Mouse (Mus musculus) midbrain, embryonic 12.5 days (tissue): ENCODE results near the gene Dppa4. TPM values are rescaled to one million over a fixed set of nuclear protein-coding genes. Genes with fewer than 3 reads are reported as not detected.

Experiments used
- ATAC-seq: fragments of 200-750 bp; cut with Nextera tagmentation; 2 replicates; pipeline ENCODE4 v1.8.0; 2017; ENCODE audit warnings: low read depth, moderate TSS enrichment, moderate library complexity; ENCODE audit not compliant: low FRiP score
- H3K27ac ChIP-seq: fragments of 300-500 bp; sonication (generic); replicated peaks from 2 replicates; pipeline ENCODE4 v1.5.1; 2016; ENCODE audit warnings: mild to moderate bottlenecking
- H3K27me3 ChIP-seq: fragments of 300-500 bp; sonication (generic); 2 replicates; pipeline ENCODE4 v1.6.1; 2016; ENCODE audit warnings: mild to moderate bottlenecking
- H3K36me3 ChIP-seq: fragments of 300-500 bp; sonication (generic); 2 replicates; pipeline ENCODE4 v1.6.1; 2016
- H3K4me1 ChIP-seq: fragments of 300-500 bp; sonication (generic); 2 replicates; pipeline ENCODE4 v1.6.1; 2016
- H3K4me2 ChIP-seq: fragments of 300-500 bp; sonication (generic); replicated peaks from 2 replicates; pipeline ENCODE4 v1.6.1; 2016; ENCODE audit warnings: mild to moderate bottlenecking, moderate library complexity
- H3K4me3 ChIP-seq: fragments of 300-500 bp; sonication (generic); 2 replicates; pipeline ENCODE4 v1.5.1; 2016; ENCODE audit warnings: mild to moderate bottlenecking
- H3K9ac ChIP-seq: fragments of 300-500 bp; sonication (generic); replicated peaks from 2 replicates; pipeline ENCODE4 v1.6.1; 2016; ENCODE audit warnings: mild to moderate bottlenecking, moderate library complexity
- H3K9me3 ChIP-seq: fragments of 300-500 bp; sonication (generic); 2 replicates; pipeline ENCODE4 v1.6.1; 2016; ENCODE audit warnings: mild to moderate bottlenecking
- WGBS: fragments of 180-500 bp; shearing (Covaris S2); methylation state at CpG from one replicate; pipeline ENCODE4 v1.1.7; 2016; 5-methylcytosine and 5-hydroxymethylcytosine counted together
- polyA plus RNA-seq: library from polyadenylated mRNA; unstranded; fragments of >200 nt; fragmentation: Nextera tagmentation; extraction: Ambion mirVana; gene quantifications from 2 replicates; pipeline ENCODE4 v1.2.1, GENCODE M21; 2016

Dppa4 gene
- polyA plus RNA-seq = not detected in 2 replicates

DNA sequence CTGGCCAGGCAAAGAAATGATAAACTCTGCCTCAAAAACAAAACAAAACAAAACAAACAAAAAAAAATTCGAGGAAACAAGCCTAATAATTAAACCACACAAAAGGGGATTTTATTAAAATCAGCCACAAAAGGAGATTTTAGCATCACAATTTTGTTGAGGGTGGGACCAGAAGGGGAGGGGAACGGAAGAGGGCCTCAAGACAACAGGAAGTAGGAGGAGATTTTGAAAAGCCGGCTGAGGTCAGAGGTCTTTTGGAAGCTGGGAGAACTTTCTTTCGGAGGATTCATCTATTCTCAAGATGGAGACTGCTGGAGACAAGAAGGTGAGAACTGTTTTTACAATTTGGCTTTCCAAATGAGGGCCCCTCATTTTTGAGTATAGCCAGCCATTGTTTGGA is at the start of gene Dppa4:
Gene Dppa4 (plus strand): TSS at position 217 of the 400 bp plus-strand sequence.
- ATAC-seq = no peak
- Histone ChIP-seq H3K9ac (no peak within 1 kb of the TSS), H3K4me2 (no peak within 1 kb of the TSS), H3K4me3 (no peak within 1 kb of the TSS), H3K9me3 (no peaks in the 10 kb centered on the region), H3K27ac (no peak within 1 kb of the TSS), H3K27me3 (no peaks in the 10 kb centered on the region), H3K36me3 (no peaks in the 10 kb centered on the region), H3K4me1 (no peaks in the 10 kb centered on the region)
- WGBS = 82% methylated on average over 4 of the region's 4 CpGs

DNA sequence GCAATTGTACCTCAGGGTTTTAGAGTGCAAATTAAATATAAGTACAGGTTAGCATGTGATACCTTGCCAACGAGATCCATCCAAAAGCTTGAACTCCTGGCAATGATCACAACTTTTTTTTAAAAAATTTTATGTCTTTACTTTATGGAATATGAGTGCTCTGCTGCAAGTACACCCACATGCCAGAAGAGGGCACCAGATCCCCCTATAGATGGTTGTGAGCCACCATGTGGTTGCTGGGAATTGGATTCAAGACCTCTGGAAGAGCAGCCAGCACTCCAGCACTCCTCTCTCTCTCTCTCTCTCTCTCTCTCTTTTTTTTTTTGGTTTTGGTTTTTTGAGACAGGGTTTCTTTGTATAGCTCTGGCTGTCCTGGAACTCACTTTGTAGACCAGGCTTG is 48.5 kb upstream of the Dppa4 start:
- Histone ChIP-seq H3K36me3 (no peaks in the 10 kb centered on the region), H3K9ac (no peak overlapping the region), H3K27me3 (no peaks in the 10 kb centered on the region), H3K4me3 (no peak overlapping the region), H3K4me2 (no peak overlapping the region), H3K4me1 (no peaks in the 10 kb centered on the region), H3K27ac (no peak overlapping the region), H3K9me3 (no peaks in the 10 kb centered on the region)
- no peak for ATAC-seq
- whole genome bisulfite sequencing = 88% methylated on average over 1 of the region's 1 CpGs

DNA sequence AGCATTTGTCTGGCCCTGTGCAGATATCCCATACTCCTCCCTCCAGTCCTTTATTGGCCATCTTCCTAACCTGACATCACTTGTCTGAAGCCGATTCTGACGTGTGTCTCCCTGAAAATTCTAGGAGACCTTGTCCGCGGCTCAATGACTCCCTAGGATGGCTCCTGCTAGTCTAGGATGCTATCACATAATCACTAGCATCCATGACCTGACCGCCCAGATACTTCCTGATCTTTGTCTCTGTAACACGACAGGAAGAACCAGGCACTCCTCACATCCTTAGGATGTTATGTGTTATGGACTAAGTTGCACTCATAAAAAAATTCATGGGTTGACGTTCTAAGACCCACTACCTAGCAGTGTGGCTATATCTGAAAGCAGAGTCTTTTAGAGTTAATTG is 45.9 kb upstream of the Dppa4 start:
- ATAC-seq = no peak
- H3K36me3 ChIP-seq = no peaks in the 10 kb centered on the region
- no peak overlapping the region for H3K9ac ChIP-seq
- H3K27me3 ChIP-seq = no peaks in the 10 kb centered on the region
- H3K4me1 ChIP-seq = no peaks in the 10 kb centered on the region
- H3K4me3 ChIP-seq = no peak overlapping the region
- no peak overlapping the region for H3K27ac ChIP-seq
- H3K9me3 ChIP-seq = no peaks in the 10 kb centered on the region
- 91% methylated on average over 7 of the region's 7 CpGs for WGBS
- no peak overlapping the region for H3K4me2 ChIP-seq

DNA sequence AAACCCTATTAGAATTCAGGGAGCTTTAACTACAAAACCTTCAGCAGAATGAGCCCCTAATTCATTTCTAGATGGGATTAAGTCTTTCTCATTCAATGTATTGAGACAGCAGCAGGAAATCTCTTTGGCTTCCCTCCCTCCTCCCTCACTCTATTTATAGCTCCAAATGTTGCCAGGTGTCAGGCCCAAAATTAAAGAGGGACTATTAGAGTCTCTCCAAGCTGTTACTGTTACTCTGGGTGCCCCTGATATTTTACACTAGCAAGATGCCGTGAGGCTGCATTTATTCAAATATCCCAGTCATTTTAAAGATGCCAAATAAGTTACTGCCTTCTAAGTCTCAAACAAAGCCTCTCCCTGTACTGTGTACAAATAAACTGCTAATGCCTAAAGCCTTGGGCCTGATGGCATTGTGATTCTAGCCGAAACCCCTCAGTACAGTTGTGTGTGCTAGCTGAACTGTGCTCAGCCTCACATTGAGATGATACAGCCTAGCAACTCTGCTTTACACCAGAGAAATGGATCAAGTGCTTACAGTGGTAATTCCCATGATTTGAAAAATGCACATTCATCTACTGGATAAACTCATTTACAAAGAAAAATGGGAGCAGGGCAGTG is 36.4 kb upstream of the Dppa4 start:
- no peaks in the 10 kb centered on the region for H3K27me3 ChIP-seq
- H3K27ac ChIP-seq = no peak overlapping the region
- 67% methylated on average over 2 of the region's 2 CpGs for WGBS
- no peak overlapping the region for H3K4me2 ChIP-seq
- no peaks in the 10 kb centered on the region for H3K4me1 ChIP-seq
- no peak for ATAC-seq
- H3K4me3 ChIP-seq = no peak overlapping the region
- H3K9me3 ChIP-seq = no peaks in the 10 kb centered on the region
- H3K36me3 ChIP-seq = no peaks in the 10 kb centered on the region
- H3K9ac ChIP-seq = no peak overlapping the region

DNA sequence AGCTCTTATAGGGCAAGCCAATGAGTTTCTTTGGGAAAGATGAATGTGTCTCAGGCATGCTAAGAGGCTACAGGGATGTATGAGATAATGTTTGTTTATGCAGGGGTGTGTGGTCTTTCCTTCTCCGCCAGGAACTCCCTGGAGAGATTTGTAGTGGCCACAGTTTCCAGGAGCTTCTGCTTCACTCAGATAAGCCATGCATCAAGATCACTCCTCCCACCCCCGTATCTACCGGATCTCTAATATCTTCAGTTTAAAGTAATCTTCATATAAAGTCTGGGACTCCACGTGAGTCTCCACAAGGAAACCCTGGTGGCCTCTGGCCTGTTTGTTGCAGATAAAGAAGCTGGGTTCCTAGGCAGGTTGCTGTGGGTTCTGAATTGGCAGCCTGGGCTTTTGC is 30.7 kb upstream of the Dppa4 start:
- Histone ChIP-seq H3K27ac (no peak overlapping the region), H3K36me3 (no peaks in the 10 kb centered on the region), H3K27me3 (no peaks in the 10 kb centered on the region), H3K4me3 (no peak overlapping the region), H3K4me1 (no peaks in the 10 kb centered on the region), H3K9ac (no peak overlapping the region), H3K9me3 (no peaks in the 10 kb centered on the region), H3K4me2 (no peak overlapping the region)
- WGBS = 67% methylated on average over 4 of the region's 4 CpGs
- ATAC-seq = no peak

DNA sequence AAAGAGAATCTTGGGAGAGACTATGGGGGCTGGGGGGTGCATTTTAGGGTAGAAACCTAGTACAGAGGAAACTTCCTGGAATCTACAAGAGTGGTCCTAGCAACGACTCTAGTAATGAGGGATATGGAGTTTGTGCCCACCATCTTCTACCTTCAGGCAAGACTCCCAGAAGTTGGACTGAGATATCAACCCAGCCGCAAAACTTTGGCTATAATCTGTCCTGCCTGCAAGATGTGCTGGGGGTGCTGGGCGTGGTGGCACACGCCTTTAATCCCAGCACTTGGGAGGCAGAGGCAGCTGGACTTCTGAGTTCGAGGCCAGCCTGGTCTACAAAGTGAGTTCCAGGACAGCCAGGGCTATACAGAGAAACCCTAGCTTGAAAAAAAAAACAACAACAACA is 28.9 kb upstream of the Dppa4 start:
- WGBS = 96% methylated on average over 5 of the region's 5 CpGs

DNA sequence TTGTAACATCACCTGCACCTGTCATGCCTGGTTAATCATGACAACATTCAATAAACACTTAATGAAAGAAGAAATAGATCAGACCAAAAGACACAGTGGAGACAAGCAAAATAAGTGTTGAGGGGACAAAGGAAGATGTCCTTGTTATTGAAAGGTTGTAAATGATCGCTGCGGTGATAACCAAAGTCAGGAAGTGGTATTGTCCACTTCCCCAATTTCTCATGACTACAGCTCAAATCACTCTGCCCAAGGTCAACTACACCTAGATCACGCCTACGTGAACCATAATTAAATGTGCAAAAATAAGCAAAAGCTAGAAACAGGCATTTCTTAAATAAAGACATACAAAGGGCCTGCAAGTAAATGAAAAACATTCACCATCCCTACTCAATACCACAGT is 24.0 kb upstream of the Dppa4 start:
- Histone ChIP-seq H3K4me1 (no peaks in the 10 kb centered on the region), H3K27me3 (no peaks in the 10 kb centered on the region), H3K9ac (no peak overlapping the region), H3K4me3 (no peak overlapping the region), H3K9me3 (no peaks in the 10 kb centered on the region), H3K36me3 (no peaks in the 10 kb centered on the region), H3K27ac (no peak overlapping the region), H3K4me2 (no peak overlapping the region)
- 93% methylated on average over 4 of the region's 4 CpGs for WGBS
- no peak for ATAC-seq

More for the DNA sequence above, 28.9 kb upstream of the Dppa4 start:
- Histone ChIP-seq H3K4me1 (no peaks in the 10 kb centered on the region), H3K4me2 (no peak overlapping the region), H3K36me3 (no peaks in the 10 kb centered on the region), H3K27me3 (no peaks in the 10 kb centered on the region), H3K9ac (no peak overlapping the region), H3K27ac (no peak overlapping the region), H3K9me3 (no peaks in the 10 kb centered on the region), H3K4me3 (no peak overlapping the region)
- no peak for ATAC-seq

DNA sequence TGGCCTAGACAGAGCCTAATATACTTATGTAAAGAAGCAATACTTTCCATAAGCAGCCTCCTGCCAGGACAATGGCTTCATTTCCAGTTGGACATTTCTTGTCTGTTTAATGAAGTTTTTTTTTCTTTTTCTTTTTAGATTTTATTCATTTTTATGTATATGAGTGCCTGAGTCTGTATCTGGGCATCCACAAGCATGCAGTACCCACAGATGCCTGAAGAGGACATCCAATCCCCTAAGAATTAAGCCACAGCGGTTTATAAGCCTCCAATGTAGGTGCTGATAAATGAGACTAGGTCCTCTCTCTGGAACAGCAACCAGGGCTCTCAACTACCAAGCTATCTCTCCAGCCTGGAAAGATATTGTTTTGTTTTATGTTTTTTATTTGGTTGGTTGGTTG is 20.6 kb upstream of the Dppa4 start:
- no peak for ATAC-seq
- no peaks in the 10 kb centered on the region for H3K27me3 ChIP-seq
- H3K27ac ChIP-seq = no peak overlapping the region
- no peaks in the 10 kb centered on the region for H3K9me3 ChIP-seq
- 85% methylated on average over 1 of the region's 1 CpGs for WGBS
- H3K4me3 ChIP-seq = no peak overlapping the region
- H3K9ac ChIP-seq = no peak overlapping the region
- no peaks in the 10 kb centered on the region for H3K36me3 ChIP-seq
- H3K4me2 ChIP-seq = no peak overlapping the region
- H3K4me1 ChIP-seq = no peaks in the 10 kb centered on the region

GRCm38 (mm10) chr16:48265856-48266255 is 17.7 kb upstream of the Dppa4 start:
- Histone ChIP-seq H3K27ac (no peak overlapping the region), H3K27me3 (no peaks in the 10 kb centered on the region), H3K9me3 (no peaks in the 10 kb centered on the region), H3K36me3 (no peaks in the 10 kb centered on the region), H3K4me3 (no peak overlapping the region), H3K4me1 (no peaks in the 10 kb centered on the region), H3K9ac (no peak overlapping the region), H3K4me2 (no peak overlapping the region)
- ATAC-seq = no peak
- 82% methylated on average over 4 of the region's 4 CpGs for WGBS

GRCm38 (mm10) chr16:48276940-48277339 is 6.6 kb upstream of the Dppa4 start:
- Histone ChIP-seq H3K4me1 (no peaks in the 10 kb centered on the region), H3K36me3 (no peaks in the 10 kb centered on the region), H3K4me2 (no peak overlapping the region), H3K27me3 (no peaks in the 10 kb centered on the region), H3K27ac (no peak overlapping the region), H3K9ac (no peak overlapping the region), H3K9me3 (no peaks in the 10 kb centered on the region), H3K4me3 (no peak overlapping the region)
- WGBS = 76% methylated on average over 4 of the region's 4 CpGs
- no peak for ATAC-seq

GRCm38 (mm10) chr16:48280883-48281282 is 2.6 kb upstream of the Dppa4 start:
- Histone ChIP-seq H3K4me2 (no peak overlapping the region), H3K4me3 (no peak overlapping the region), H3K4me1 (no peaks in the 10 kb centered on the region), H3K9me3 (no peaks in the 10 kb centered on the region), H3K27me3 (no peaks in the 10 kb centered on the region), H3K27ac (no peak overlapping the region), H3K36me3 (no peaks in the 10 kb centered on the region), H3K9ac (no peak overlapping the region)
- 90% methylated on average over 4 of the region's 4 CpGs for WGBS
- no peak for ATAC-seq

DNA sequence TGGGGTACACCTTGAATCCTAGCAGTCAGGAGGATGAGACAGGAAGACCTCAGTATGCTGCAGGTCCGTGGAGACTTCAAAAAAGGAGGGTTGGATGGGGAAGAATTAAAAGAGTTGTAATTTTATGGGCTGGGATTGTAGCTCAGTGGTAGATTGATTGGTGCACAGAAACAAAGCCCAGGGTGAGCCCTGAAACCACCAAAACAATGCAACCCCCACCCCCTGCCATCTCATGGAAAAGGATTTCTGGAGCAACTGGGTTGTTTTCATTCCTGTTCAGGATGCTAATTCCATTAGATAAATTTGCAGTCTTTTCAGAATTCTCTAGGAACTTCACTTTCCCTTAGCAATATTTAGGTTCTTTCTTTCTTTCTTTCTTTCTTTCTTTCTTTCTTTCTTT is 732 bp upstream of the Dppa4 start:
- H3K27ac ChIP-seq = no peak overlapping the region
- H3K4me2 ChIP-seq = no peak overlapping the region
- no peaks in the 10 kb centered on the region for H3K36me3 ChIP-seq
- 57% methylated on average over 1 of the region's 1 CpGs for WGBS
- no peak overlapping the region for H3K9ac ChIP-seq
- no peak overlapping the region for H3K4me3 ChIP-seq
- no peaks in the 10 kb centered on the region for H3K4me1 ChIP-seq
- no peak for ATAC-seq
- H3K27me3 ChIP-seq = no peaks in the 10 kb centered on the region
- no peaks in the 10 kb centered on the region for H3K9me3 ChIP-seq

- Histone ChIP-seq H3K27me3 (no peaks in the 10 kb centered on the region), H3K4me2 (no peak overlapping the region), H3K4me1 (no peaks in the 10 kb centered on the region), H3K9ac (no peak overlapping the region), H3K9me3 (no peaks in the 10 kb centered on the region), H3K27ac (no peak overlapping the region), H3K36me3 (no peaks in the 10 kb centered on the region), H3K4me3 (no peak overlapping the region)
- 91% methylated on average over 4 of the region's 4 CpGs for WGBS
- ATAC-seq = no peak
Observed at GRCm38 (mm10) chr16:48285517-48285916, 2.0 kb downstream of the Dppa4 start.
